Mouse (Mus musculus) liver, adult 2 months (tissue): ENCODE results near the gene Dcxr. TPM values are rescaled to one million over a fixed set of nuclear protein-coding genes. Genes with fewer than 3 reads are reported as not detected.

Experiments
- DNase-seq: peaks from one replicate; pipeline ENCODE4 v3.0.0-alpha.2; 2011; ENCODE audit warnings: low read depth, low spot score; ENCODE audit errors: extremely low read depth
- H3K27ac ChIP-seq: fragments of 200-500 bp; replicated peaks from 2 replicates; pipeline ENCODE4 v1.5.1; 2012; ENCODE audit warnings: low read depth, mild to moderate bottlenecking, control low read depth, inconsistent platforms, low read length; ENCODE audit not compliant: insufficient read depth
- H3K27me3 ChIP-seq: fragments of 200-500 bp; 2 replicates; pipeline ENCODE4 v1.6.1; 2012; ENCODE audit warnings: mild to moderate bottlenecking, moderate library complexity, low read length, inconsistent platforms; ENCODE audit not compliant: control insufficient read depth, insufficient read depth
- H3K36me3 ChIP-seq: fragments of 200-500 bp; 2 replicates; pipeline ENCODE4 v1.6.1; 2012; ENCODE audit warnings: low read length, inconsistent platforms; ENCODE audit not compliant: control insufficient read depth, insufficient read depth
- H3K4me1 ChIP-seq: fragments of 200-500 bp; 2 replicates; pipeline ENCODE4 v1.6.1; 2011; ENCODE audit warnings: low read length; ENCODE audit not compliant: control insufficient read depth, insufficient read depth
- H3K4me3 ChIP-seq: fragments of 200-500 bp; 2 replicates; pipeline ENCODE4 v1.5.1; 2011; ENCODE audit warnings: low read depth, mild to moderate bottlenecking, control low read depth, low read length, moderate library complexity; ENCODE audit not compliant: insufficient read depth
- H3K79me2 ChIP-seq: fragments of 200-500 bp; 2 replicates; pipeline ENCODE4 v1.6.1; 2012; ENCODE audit warnings: inconsistent platforms, mild to moderate bottlenecking, low read length, moderate library complexity; ENCODE audit not compliant: control insufficient read depth, insufficient read depth
- H3K9ac ChIP-seq: fragments of 200-500 bp; 2 replicates; pipeline ENCODE4 v1.6.1; 2012; ENCODE audit warnings: low read depth, mild to moderate bottlenecking, control low read depth, inconsistent platforms, low read length
- CTCF ChIP-seq: fragments of 200-500 bp; IDR thresholded peaks from 2 replicates; pipeline ENCODE4 v1.5.1; 2011; ENCODE audit warnings: low read depth, low read length, control low read depth
- POLR2A ChIP-seq: fragments of 200-500 bp; IDR thresholded peaks from 2 replicates; pipeline ENCODE4 v1.6.1; 2011; ENCODE audit warnings: low read length, control low read depth; ENCODE audit not compliant: insufficient read depth; ENCODE audit errors: extremely low read depth
- WGBS: fragments of 180-500 bp; shearing (Covaris S2); methylation state at CpG from one replicate; pipeline ENCODE4 v1.1.7; 2018; 5-methylcytosine and 5-hydroxymethylcytosine counted together
- polyA plus RNA-seq: library from polyadenylated mRNA; depleted of rRNA; stranded (reverse); fragments of >200 nt; gene quantifications from 2 replicates; pipeline ENCODE4 v1.2.3, GENCODE M21; 2012
- total RNA-seq: library from RNA; depleted of rRNA; stranded (reverse); fragments of >200 nt; gene quantifications from 2 replicates; pipeline ENCODE4 v1.2.3, GENCODE M21; 2014

The Dcxr gene
- total and polyA plus RNA-seq, 2 experiments = 230 to 512 TPM

DNA sequence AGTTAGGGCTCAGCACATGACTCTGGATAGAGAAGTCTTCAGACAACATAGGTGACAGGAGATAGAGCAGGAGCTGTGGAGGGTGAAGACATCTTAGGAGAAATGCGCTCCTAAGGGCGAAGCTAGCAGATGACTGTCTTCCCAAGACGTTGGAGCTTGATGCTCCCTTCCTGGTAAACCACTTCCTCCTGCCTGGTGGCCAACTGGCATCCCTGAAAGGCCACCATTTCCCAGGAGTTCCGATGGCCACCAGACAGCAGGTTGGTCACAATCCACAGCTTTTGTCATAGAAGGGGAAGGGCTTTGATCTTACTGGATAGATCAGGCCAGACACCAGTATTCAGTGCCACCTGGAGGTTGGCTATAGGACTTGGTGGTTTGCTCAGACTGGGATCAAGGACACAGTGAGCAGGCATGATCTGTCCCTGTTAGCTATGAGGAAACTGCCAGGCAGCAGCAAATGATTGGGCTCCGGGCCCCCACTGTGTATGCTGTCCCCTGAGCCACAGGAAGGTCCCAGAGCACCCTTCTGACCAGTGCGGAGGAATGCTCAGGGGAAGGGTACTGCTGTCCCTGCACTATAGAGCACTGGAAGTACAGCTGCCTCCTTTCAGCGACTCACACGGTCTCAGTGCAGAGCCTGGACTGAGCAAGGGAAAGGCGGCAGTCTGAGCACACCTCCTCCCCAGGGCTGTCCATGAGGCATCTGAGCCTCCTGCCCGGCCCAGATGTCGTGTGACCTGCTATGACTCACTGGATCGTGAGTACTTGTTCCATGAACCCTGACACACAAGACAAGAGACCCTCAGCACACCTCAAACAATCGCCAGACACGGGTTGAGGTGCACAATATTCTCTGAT lies 35.0 kb upstream of the Dcxr start:
- H3K36me3 ChIP-seq = no peaks in the 10 kb centered on the region
- TF ChIP-seq CTCF = no peak
- no peak for TF ChIP-seq POLR2A
- H3K4me3 ChIP-seq = no peak overlapping the region
- no peaks in the 10 kb centered on the region for H3K4me1 ChIP-seq
- H3K9ac ChIP-seq = no peak overlapping the region
- 78% methylated on average over 14 of the region's 14 CpGs for WGBS
- no peak for DNase-seq
- H3K79me2 ChIP-seq = no peaks in the 10 kb centered on the region
- no peak overlapping the region for H3K27ac ChIP-seq
- no peaks in the 10 kb centered on the region for H3K27me3 ChIP-seq

- no peak for DNase-seq
- no peak for TF ChIP-seq POLR2A
- no peak for TF ChIP-seq CTCF
- Histone ChIP-seq H3K4me1 (no peaks in the 10 kb centered on the region), H3K4me3 (no peak overlapping the region), H3K79me2 (no peaks in the 10 kb centered on the region), H3K27me3 (no peaks in the 10 kb centered on the region), H3K9ac (no peak overlapping the region), H3K36me3 (no peaks in the 10 kb centered on the region), H3K27ac (no peak overlapping the region)
- WGBS = 91% methylated on average over 9 of the region's 9 CpGs
These were observed 33.2 kb upstream of the Dcxr start for GRCm38 (mm10) chr11:120760236-120760635.

GRCm38 (mm10) chr11:120751606-120752005 lies 24.5 kb upstream of the Dcxr start:
- H3K27ac ChIP-seq = no peak overlapping the region
- 82% methylated on average over 4 of the region's 4 CpGs for WGBS
- DNase-seq = no peak

DNA sequence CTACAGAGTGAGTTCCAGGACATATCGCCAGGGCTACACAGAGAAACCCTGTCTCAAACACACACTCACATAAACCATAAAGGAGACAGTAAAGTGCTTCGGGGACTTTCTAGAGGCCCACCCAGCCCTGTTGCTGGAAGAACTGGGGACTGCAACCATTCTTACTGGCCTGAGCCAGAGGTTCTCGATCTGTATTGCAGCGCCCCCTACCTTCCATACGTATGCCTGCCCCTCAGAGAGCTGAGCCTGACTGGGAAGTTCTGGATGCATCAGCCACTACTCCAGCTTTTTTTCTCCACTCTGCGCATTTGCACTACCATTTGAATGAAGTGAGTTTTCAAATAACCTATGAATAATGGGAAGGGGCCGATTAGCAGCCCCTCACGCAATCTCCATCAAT lies 22.3 kb upstream of the Dcxr start:
- Histone ChIP-seq H3K36me3 (no peaks in the 10 kb centered on the region), H3K4me3 (no peak overlapping the region), H3K27ac (no peak overlapping the region), H3K9ac (no peak overlapping the region), H3K79me2 (no peaks in the 10 kb centered on the region), H3K4me1 (no peaks in the 10 kb centered on the region), H3K27me3 (no peaks in the 10 kb centered on the region)
- DNase-seq = peak; percentile 41
- 60% methylated on average over 8 of the region's 8 CpGs for WGBS
- TF ChIP-seq POLR2A (no peak), CTCF (peak; percentile 79)

More at GRCm38 (mm10) chr11:120751606-120752005, 24.5 kb upstream of the Dcxr start:
- H3K27me3 ChIP-seq = no peaks in the 10 kb centered on the region
- H3K79me2 ChIP-seq = no peaks in the 10 kb centered on the region
- no peak overlapping the region for H3K9ac ChIP-seq
- H3K4me1 ChIP-seq = no peaks in the 10 kb centered on the region
- H3K36me3 ChIP-seq = no peaks in the 10 kb centered on the region
- TF ChIP-seq POLR2A (no peak), CTCF (no peak)
- no peak overlapping the region for H3K4me3 ChIP-seq

DNA sequence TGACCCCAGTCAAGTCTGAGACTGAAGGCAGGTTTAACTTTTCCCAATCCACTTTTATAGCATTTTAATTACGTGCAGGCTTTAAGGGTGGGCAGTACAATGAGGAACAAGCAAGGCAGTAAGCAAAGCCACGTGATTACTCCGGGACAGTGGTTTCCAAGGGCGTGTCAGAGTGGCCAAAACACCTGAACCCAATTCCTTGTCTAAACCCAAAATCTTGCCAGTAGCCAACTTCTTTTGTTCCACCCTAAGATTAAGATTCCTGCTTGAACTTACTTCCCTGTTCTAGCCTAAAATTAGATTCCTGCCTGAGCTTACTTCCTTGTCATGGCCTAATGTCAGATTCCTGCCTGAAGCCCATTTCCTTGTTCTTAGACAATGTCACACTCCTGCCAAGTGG lies 20.9 kb upstream of the Dcxr start:
- Histone ChIP-seq H3K79me2 (no peaks in the 10 kb centered on the region), H3K27ac (no peak overlapping the region), H3K36me3 (no peaks in the 10 kb centered on the region), H3K4me3 (no peak overlapping the region), H3K9ac (no peak overlapping the region), H3K27me3 (no peaks in the 10 kb centered on the region), H3K4me1 (no peaks in the 10 kb centered on the region)
- TF ChIP-seq CTCF (no peak), POLR2A (no peak)
- no peak for DNase-seq
- WGBS = 79% methylated on average over 4 of the region's 4 CpGs

- DNase-seq = no peak
- Histone ChIP-seq H3K36me3 (no peaks in the 10 kb centered on the region), H3K27me3 (no peaks in the 10 kb centered on the region), H3K9ac (no peak overlapping the region), H3K4me3 (no peak overlapping the region), H3K4me1 (no peaks in the 10 kb centered on the region), H3K27ac (no peak overlapping the region), H3K79me2 (no peaks in the 10 kb centered on the region)
- WGBS = 80% methylated on average over 7 of the region's 7 CpGs
- TF ChIP-seq POLR2A (no peak), CTCF (no peak)
These were observed 17.1 kb upstream of the Dcxr start for GRCm38 (mm10) chr11:120744121-120744701.
